Mouse (Mus musculus) limb, embryonic 10.5 days (tissue): ENCODE measurements around the gene Morn1. TPM values are rescaled to one million over a fixed set of nuclear protein-coding genes. Genes with fewer than 3 reads are reported as not detected.

Source experiments
- DNase-seq: peaks from one replicate; pipeline ENCODE4 v3.0.0-alpha.2; 2017; ENCODE audit warnings: low spot score
- H3K27ac ChIP-seq: fragments of 300-500 bp; sonication (generic); 2 replicates; pipeline ENCODE4 v1.5.1; 2016; ENCODE audit warnings: mild to moderate bottlenecking
- H3K27me3 ChIP-seq: fragments of 300-500 bp; sonication (generic); 2 replicates; pipeline ENCODE4 v1.6.1; 2016; ENCODE audit warnings: low read depth, mild to moderate bottlenecking; ENCODE audit not compliant: poor library complexity, severe bottlenecking
- H3K36me3 ChIP-seq: fragments of 300-500 bp; sonication (generic); 2 replicates; pipeline ENCODE4 v1.6.1; 2016; ENCODE audit warnings: mild to moderate bottlenecking, moderate library complexity
- H3K4me1 ChIP-seq: fragments of 300-500 bp; sonication (generic); 2 replicates; pipeline ENCODE4 v1.6.1; 2016
- H3K4me3 ChIP-seq: fragments of 300-500 bp; sonication (generic); 2 replicates; pipeline ENCODE4 v1.5.1; 2016; ENCODE audit warnings: mild to moderate bottlenecking, moderate library complexity
- H3K9me3 ChIP-seq: fragments of 300-500 bp; sonication (generic); replicated peaks from 2 replicates; pipeline ENCODE4 v1.6.1; 2016; ENCODE audit warnings: mild to moderate bottlenecking
- WGBS: fragments of 180-500 bp; shearing (Covaris S2); methylation state at CpG from one replicate; pipeline ENCODE4 v1.1.7; 2016; 5-methylcytosine and 5-hydroxymethylcytosine counted together
- polyA plus RNA-seq: library from polyadenylated mRNA; unstranded; fragments of >200 nt; fragmentation: Nextera tagmentation; extraction: Ambion mirVana; gene quantifications from 2 replicates; pipeline ENCODE4 v1.2.1, GENCODE M21; 2016

Morn1 gene
- polyA plus RNA-seq, 1 experiment from 2014 or later = 6.5 TPM

DNA sequence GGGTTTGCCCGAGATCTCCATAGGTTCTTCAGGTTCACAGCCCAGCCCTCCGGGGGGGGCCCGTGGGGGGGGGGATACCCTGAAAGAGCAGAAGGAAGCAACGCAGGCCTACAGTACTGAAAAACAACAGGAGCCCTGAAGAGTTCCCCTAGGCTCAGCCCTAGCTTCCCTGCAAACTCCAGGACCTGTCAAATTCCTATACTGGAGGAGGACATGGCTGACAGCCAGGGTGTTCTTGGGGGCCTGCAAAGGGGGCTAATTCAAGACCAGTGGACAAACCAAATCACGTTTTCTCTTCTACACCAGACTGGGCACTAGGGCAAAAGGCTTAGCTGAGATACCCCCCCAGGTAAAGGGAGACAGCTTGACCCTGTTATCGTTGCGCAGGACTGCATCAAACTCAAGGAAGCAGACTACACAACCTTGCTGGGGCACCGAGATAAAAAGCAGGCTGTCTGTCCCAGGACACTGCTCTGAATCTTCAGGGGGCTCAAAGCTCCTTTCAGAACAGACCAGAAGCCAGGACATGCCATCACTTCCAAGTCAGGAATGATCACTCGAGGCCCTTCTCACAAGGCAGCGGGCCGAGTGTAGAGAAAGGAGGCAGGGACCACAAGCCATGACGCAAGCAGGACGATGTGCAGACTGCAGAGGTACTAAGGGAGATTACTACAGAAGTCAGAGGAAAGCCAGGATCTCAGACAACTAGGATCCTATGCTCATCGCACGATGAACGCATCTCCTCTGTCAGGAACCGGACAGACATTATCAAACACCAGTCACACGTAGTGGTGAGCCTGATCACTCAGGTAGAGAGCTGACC is 98.1 kb downstream of the Morn1 start:
- Histone ChIP-seq H3K27ac (no peak overlapping the region; the same call in 1 of the 2 replicates), H3K4me3 (no peak overlapping the region), H3K36me3 (peaks cover 9% of the 10 kb centered on the region; the same call in 1 of the 2 replicates), H3K27me3 (no peaks in the 10 kb centered on the region), H3K4me1 (peaks cover 78% of the 10 kb centered on the region), H3K9me3 (no peaks in the 10 kb centered on the region)
- no peak for DNase-seq
- 83% methylated on average over 18 of the region's 18 CpGs for WGBS

DNA sequence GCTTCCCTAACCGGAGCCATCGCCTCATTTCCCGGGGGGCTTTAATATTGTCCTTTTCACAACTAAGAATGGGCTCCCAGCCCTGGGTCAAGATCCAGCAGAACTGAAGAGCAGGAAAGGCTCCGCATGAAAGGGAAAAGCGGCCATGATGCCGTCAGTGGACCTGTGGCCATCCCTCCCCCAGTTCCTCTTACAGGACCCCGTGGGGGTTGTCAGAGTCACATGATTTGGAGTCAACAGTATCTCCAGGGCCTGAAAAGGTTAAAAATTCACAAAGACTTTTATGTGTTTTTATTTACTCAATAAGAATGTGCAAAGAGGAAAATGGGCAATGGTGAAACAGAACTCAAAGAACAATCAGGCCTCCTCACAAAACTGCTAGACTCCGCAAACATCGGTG is 99.5 kb downstream of the Morn1 start:
- H3K4me3 ChIP-seq = no peak overlapping the region
- no peak for DNase-seq
- 92% methylated on average over 9 of the region's 9 CpGs for WGBS
- no peaks in the 10 kb centered on the region for H3K27me3 ChIP-seq
- H3K27ac ChIP-seq = no peak overlapping the region
- no peaks in the 10 kb centered on the region for H3K9me3 ChIP-seq
- peaks cover 83% of the 10 kb centered on the region for H3K4me1 ChIP-seq
- H3K36me3 ChIP-seq = peaks cover 9% of the 10 kb centered on the region; the same call in 1 of the 2 replicates

DNA sequence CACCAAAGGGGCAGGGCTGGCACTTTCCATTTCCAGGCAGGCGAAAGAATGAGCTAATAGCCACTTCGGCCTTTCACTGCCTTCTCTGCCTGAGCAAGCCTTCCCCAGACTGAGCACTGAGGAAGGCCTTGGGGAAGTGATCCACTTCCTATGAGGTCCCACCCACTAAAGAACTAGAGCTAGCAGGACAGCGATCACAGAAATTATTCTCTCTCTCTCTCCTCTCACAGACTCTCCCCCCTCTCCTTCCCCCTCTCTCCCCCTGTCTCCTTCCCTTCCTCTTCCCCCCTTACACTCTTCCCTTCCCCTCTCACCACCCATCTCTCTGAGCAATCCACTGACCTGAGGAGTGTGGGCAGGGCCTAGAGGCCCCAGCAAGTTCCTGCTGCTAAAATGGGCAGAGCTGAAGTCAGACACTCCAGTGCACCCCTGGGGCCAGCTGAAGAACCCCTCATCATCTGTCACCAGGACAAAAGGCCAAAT is 100.9 kb downstream of the Morn1 start:
- no peak for DNase-seq
- H3K36me3 ChIP-seq = peaks cover 11% of the 10 kb centered on the region
- WGBS = 44% methylated on average over 3 of the region's 3 CpGs
- H3K27me3 ChIP-seq = no peaks in the 10 kb centered on the region
- no peak overlapping the region for H3K4me3 ChIP-seq
- peak overlapping the region; percentile 57; the same call in 1 of the 2 replicates for H3K27ac ChIP-seq
- no peaks in the 10 kb centered on the region for H3K9me3 ChIP-seq
- H3K4me1 ChIP-seq = peaks cover 92% of the 10 kb centered on the region

DNA sequence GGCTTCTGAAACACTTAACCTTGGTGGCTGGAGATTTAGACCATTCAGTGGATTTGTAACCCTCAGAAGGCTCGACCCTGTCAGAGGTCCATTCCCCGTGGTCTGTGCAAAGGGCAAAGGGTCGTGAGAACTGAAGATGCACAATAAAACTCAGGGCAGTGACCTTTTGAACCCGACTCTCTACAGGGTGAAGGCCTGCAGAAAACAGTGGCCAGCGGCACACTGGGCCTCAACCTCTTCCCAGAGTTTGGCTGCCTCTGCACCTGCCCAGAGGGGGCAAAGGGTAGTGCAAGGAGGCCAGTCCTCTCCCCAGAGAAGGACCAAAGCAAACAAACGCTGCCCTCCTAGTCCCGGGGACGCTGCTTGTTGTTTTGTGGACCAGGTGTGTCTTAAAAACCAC is 102.0 kb downstream of the Morn1 start:
- 4% methylated on average over 8 of the region's 8 CpGs for WGBS
- Histone ChIP-seq H3K27me3 (no peaks in the 10 kb centered on the region), H3K36me3 (peaks cover 17% of the 10 kb centered on the region), H3K4me3 (no peak overlapping the region), H3K4me1 (peaks cover 89% of the 10 kb centered on the region), H3K9me3 (no peaks in the 10 kb centered on the region), H3K27ac (peak overlapping the region; percentile 76)
- no peak for DNase-seq

DNA sequence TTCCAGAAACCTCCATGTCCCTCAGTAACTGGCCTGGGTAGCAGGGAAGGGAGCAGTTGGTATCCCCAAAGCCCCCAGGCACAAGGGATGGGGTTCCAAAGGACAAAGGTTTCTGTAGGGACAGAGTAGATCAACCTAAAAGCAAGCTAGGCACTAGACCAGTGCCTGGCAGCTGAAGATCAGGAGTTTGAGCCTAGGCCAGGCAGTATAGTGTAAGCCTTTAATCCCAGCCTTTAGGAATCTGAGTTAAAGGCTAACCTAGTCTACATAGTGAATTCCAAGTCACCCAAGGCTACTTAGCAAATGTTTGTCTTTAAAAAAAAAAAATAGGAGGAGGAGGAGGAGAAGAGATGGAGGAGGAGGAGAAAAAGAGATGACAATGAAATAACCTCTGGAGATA is 102.4 kb downstream of the Morn1 start:
- Histone ChIP-seq H3K27ac (peak overlapping the region; percentile 79), H3K4me3 (no peak overlapping the region), H3K4me1 (peaks cover 87% of the 10 kb centered on the region), H3K36me3 (peaks cover 20% of the 10 kb centered on the region), H3K27me3 (no peaks in the 10 kb centered on the region), H3K9me3 (no peaks in the 10 kb centered on the region)
- no peak for DNase-seq

DNA sequence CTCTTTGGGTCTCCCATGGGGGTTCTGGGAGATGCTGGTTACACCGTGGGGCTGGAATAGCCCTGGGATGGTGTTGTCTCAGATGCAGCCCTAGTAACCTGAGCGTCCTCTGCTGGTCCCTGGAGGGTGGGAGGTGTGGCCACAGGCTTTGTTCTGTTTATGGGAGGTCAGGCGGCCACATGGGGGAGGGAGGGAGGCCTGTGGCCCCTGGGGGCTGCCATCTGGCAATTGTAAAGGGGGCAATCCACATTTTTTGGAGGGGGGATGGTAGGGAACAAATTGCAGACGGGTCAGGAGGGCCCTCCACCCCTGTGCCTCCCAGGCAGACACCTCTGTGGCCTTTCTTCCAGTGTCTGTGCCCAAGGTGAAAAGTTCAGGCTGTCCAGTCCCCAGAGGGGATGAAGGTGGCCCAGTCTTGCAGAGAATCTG is 103.3 kb downstream of the Morn1 start:
- H3K27ac ChIP-seq = peak overlapping the region; percentile 79
- H3K27me3 ChIP-seq = no peaks in the 10 kb centered on the region
- peak overlapping the region; percentile 31 for H3K4me3 ChIP-seq
- WGBS = 2% methylated on average over 4 of the region's 4 CpGs
- H3K4me1 ChIP-seq = peaks cover 79% of the 10 kb centered on the region
- H3K36me3 ChIP-seq = peaks cover 12% of the 10 kb centered on the region
- DNase-seq = peak; percentile 81
- no peaks in the 10 kb centered on the region for H3K9me3 ChIP-seq

GRCm38 (mm10) chr4:155190275-155190674 is 103.9 kb downstream of the Morn1 start:
- WGBS = 17% methylated on average over 7 of the region's 7 CpGs
- no peak for DNase-seq
- H3K27ac ChIP-seq = peak overlapping the region; percentile 79
- H3K4me1 ChIP-seq = peaks cover 80% of the 10 kb centered on the region
- no peaks in the 10 kb centered on the region for H3K27me3 ChIP-seq
- peak overlapping the region; percentile 31 for H3K4me3 ChIP-seq
- no peaks in the 10 kb centered on the region for H3K9me3 ChIP-seq
- peaks cover 12% of the 10 kb centered on the region; the same call in 1 of the 2 replicates for H3K36me3 ChIP-seq

Other genes starting within 250 kb of the Morn1 start
- 0.41 and 0.46 TPM in 2 replicates for gene Ttc34, start 249.1 kb upstream of the Morn1 start, polyA plus RNA-seq
- gene Mmel1, start 217.0 kb upstream of the Morn1 start, polyA plus RNA-seq = 0.15 TPM in 1 of 2 replicates, not detected in the other
- 34.9 and 42.7 TPM in 2 replicates for gene Fam213b, start 187.4 kb upstream of the Morn1 start, polyA plus RNA-seq
- 0.55 and 2.4 TPM in 2 replicates for gene Tnfrsf14, start 158.0 kb upstream of the Morn1 start, polyA plus RNA-seq
- 0.33 and 1.1 TPM in 2 replicates for gene Hes5, start 125.7 kb upstream of the Morn1 start, polyA plus RNA-seq
- 45.8 and 56.5 TPM in 2 replicates for gene Pank4, start 122.5 kb upstream of the Morn1 start, polyA plus RNA-seq
- gene Plch2, start 29.8 kb upstream of the Morn1 start, polyA plus RNA-seq = 1.5 and 1.8 TPM in 2 replicates
- 23.8 and 26.0 TPM in 2 replicates for gene Pex10, start 19.6 kb upstream of the Morn1 start, polyA plus RNA-seq
- 133 and 142 TPM in 2 replicates for gene Rer1, start 195 bp upstream of the Morn1 start, polyA plus RNA-seq
- 9.6 and 10.6 TPM in 2 replicates for gene Ski, start 136.0 kb downstream of the Morn1 start, polyA plus RNA-seq
- gene Faap20, start 163.2 kb downstream of the Morn1 start, polyA plus RNA-seq = 104 and 107 TPM in 2 replicates